Mouse (Mus musculus): ENCODE data around the gene Trio.
"Not testable (repeated sequence)": the region's sequence is repeated elsewhere in the genome, so short reads cannot be mapped to it uniquely, and the experiment has no call there.

GRCm38 (mm10) chr15:27720297-27720696 is 305.4 kb downstream of the Trio start:
- not testable (repeated sequence) for TF ChIP-seq GATA1, TAL1 (IDR thresholded peaks at IDR 0.05; ENCODE audit: low read length)
